Mouse (Mus musculus) CD4-positive, CD25-positive, alpha-beta regulatory T cell, adult 4 months (primary cell): Measurements from ENCODE around the gene Fam184b. TPM values are rescaled to one million over a fixed set of nuclear protein-coding genes. Genes with fewer than 3 reads are reported as not detected.

Experiments
- ATAC-seq: one replicate; pipeline ENCODE4 v1.8.0; 2017
- polyA plus RNA-seq, 2 experiments: library from polyadenylated mRNA; unstranded; fragments of 100-300 nt; shearing (Covaris generic); gene quantifications; one replicate each; pipeline ENCODE4 v1.2.1; 2017

The Fam184b gene
- polyA plus RNA-seq, 2 experiments from 2014 or later: 0.26 to 0.42 TPM

DNA sequence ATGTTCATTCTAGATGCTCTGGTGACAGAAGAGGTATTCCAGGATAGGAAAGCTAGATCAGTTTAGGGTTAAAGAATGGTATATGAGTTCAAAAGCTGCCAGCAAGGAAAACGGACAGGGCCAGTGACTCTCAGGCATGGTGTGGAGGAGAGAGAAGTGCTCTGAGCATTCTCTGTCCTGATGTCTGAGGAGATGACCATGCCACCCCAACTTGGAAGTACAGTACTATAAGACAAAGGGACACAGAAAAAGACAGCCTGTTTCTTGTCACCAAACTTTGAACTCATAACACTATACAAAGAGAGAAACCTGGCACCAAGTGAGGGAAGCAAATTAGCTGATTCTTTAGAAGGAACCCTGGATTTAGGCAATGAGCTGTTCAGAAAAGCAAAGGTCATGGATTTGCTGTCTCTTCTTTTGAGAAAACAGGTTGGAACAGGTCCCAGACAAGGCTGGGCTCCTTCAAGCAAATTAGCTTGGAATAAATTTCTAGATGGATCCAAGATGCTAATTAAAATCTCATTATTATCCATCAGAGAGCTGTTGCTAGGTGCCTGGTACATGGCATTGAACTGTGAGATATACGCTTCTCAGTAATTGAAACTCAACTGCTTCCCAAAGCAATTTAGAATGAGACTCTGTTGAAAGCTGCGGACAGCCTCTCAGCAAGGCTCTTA lies 43.9 kb downstream of the Fam184b start:
- ATAC-seq: no peak

GRCm38 (mm10) chr5:45593276-45593675 lies 46.1 kb downstream of the Fam184b start:
- no peak for ATAC-seq

GRCm38 (mm10) chr5:45590094-45590493 lies 49.3 kb downstream of the Fam184b start:
- no peak for ATAC-seq

GRCm38 (mm10) chr5:45584601-45585000 lies 54.8 kb downstream of the Fam184b start:
- ATAC-seq: no peak

DNA sequence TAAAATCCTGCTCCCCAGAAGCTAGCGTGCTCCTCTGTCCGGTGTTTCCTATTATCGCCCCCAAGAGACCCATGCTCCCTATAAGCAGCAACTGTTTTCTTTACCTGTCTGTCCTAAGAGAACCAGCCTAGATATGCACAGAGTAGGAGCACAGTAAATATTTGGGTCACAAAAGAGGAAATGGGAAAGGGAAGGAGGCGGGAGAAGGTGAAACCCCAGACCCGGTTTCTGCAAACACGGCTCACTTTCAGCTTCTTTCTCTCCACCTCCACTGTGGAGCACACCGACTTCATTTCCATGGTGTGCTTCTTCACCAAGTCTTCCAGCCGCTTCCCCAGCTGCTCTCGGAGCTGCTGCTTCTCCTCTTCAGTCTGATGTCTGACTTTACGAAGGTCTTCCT lies 59.1 kb downstream of the Fam184b start:
- ATAC-seq: no peak

- ATAC-seq: no peak
Observed at GRCm38 (mm10) chr5:45577376-45577775, 62.0 kb downstream of the Fam184b start.

DNA sequence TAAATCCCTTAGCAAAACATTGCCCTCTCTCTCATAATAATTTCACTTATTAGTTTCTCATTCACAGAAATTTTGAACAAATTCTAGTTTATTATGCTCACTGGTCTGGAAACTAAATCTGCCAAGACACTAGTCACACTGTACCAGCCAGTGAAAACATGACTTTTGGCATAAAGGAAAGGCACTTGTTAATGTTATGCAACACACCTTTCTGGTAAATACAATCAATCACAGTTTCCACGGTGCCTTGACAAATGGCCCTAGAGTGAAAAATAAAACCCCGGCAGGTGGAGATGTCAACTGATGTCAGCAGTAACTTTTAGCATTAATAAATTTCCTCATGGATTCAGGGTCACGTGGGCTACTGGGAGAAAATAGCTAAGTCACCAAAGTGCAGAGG lies 62.7 kb downstream of the Fam184b start:
- ATAC-seq: no peak

DNA sequence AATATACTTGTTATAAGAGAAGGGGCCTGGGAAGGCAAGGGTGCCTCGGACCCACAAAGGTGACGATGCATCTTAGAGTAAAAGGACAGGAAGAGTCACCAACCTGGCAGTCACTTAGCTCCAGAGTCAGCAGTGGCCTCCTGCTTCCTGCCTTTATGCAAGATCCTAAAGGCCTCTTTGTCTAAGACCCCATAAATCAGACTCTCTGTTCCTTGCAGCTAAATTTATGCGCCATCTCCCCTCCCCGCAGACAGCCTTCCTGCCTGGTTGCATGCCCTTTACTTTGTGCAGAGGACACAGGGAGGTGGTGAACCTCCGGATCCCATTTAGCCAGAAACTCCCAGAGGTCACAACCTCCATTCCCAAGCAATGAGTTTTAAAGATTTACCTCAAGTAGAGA lies 66.6 kb downstream of the Fam184b start:
- no peak for ATAC-seq

DNA sequence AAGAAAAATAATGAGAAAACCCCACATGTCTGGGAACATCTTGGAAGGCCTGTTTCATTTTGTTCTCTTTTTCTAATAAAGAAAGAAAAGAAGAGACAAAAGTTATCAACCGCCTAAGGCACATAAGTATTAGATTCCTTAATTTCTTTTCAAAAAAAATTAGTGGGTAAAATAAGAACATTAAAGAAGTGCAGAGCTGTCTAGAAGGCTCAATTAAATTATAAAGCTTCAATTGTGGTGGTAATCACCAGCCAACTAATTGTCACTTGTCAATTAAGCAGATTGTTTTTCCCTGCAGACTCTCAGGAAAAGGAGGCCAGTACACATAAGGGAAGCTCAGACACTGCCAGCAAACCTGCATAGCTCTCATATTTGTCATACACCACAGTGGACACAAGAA lies 73.6 kb downstream of the Fam184b start:
- no peak for ATAC-seq

GRCm38 (mm10) chr5:45564054-45564453 lies 75.4 kb downstream of the Fam184b start:
- ATAC-seq: no peak

- ATAC-seq: no peak
Observed at GRCm38 (mm10) chr5:45549586-45549985, 89.8 kb downstream of the Fam184b start.

GRCm38 (mm10) chr5:45543374-45543773 lies 96.0 kb downstream of the Fam184b start:
- ATAC-seq: no peak

DNA sequence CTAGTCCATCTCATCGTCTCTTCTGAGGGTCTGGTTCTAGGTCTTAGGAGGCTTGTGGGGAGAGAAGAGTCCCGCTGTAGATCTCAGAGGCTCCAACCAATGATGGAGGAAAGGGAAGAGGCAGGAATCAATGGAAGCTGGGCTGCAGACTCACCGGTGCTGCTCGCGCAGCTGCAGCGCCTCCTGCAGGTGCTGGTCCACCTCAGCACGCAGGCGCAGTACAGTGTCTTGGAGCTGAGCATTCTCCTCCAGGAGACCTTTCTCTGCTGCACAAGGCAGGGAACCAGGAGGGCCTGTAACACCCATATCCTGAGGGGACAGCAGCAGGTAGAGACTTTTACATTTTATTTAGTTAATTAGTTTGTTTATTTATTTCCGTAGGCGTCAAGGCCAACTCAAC lies 99.9 kb downstream of the Fam184b start:
- no peak for ATAC-seq

GRCm38 (mm10) chr5:45535177-45535576 lies 104.2 kb downstream of the Fam184b start:
- ATAC-seq: peak; percentile 24

GRCm38 (mm10) chr5:45534319-45535098 lies 104.9 kb downstream of the Fam184b start:
- ATAC-seq: peak; percentile 82

GRCm38 (mm10) chr5:45529696-45530095 lies 109.7 kb downstream of the Fam184b start:
- no peak for ATAC-seq

- no peak for ATAC-seq
Observed at GRCm38 (mm10) chr5:45526338-45526737, 113.1 kb downstream of the Fam184b start.

- no peak for ATAC-seq
Observed at GRCm38 (mm10) chr5:45525101-45525500, 114.3 kb downstream of the Fam184b start.

GRCm38 (mm10) chr5:45521601-45522000 lies 117.8 kb downstream of the Fam184b start:
- no peak for ATAC-seq

- peak; percentile 18 for ATAC-seq
Observed at GRCm38 (mm10) chr5:45520809-45521110, 118.7 kb downstream of the Fam184b start.

GRCm38 (mm10) chr5:45519960-45520808 lies 119.2 kb downstream of the Fam184b start, which contains the start of gene Med28:
TSS of gene Med28 (plus strand) at chr5:45520229.
- ATAC-seq: peak; percentile 92

DNA sequence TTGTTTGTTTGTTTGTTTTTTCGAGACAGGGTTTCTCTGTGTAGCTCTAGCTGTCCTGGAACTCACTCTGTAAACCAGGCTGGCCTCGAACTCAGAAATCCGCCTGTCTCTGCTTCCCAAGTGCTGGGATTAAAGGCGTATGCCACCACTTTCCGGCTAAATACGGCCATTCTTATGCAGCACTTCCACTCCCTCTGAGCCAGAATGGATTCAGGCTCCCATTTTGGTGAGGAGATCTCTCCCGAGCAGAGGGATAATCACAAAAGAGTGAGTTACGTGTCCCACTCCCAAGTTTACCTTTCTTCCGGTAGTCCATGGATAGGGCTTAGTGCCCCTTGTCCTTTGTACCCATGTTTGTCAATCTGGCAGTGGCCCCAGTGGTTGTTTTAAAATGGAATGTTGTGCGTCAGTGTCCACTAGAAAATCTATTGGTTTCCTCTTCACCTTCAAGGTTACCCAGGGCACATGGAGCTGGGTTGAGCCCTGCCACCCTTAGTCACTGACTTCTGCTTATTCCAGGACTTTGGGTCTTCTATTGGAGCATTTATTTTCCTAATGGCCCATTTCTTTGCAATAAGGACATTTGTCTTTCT lies 124.2 kb downstream of the Fam184b start:
- no peak for ATAC-seq

- ATAC-seq: no peak
Observed at GRCm38 (mm10) chr5:45514599-45514998, 124.8 kb downstream of the Fam184b start.
